Mouse (Mus musculus) left cerebral cortex, postnatal 14 days (tissue): Measurements from ENCODE around the gene Cry2. TPM values are rescaled to one million over a fixed set of nuclear protein-coding genes. Genes with fewer than 3 reads are reported as not detected.
A peak's percentile ranks its signal among the peaks of the same experiment; 100 is the strongest.

Source experiments
- DNase-seq, 2 experiments: peaks; one replicate each; pipeline ENCODE4 v3.0.0; 2021 to 2022; ENCODE audit warnings: low spot score in 2 of 2, mixed read lengths in 1 of 2
- intact Hi-C: fragments of 180-260 bp; cut with DNase I; formaldehyde crosslinking; loops from one replicate; pipeline ENCODE4 v1.15.1; 2025
- total RNA-seq, 2 experiments: library from RNA; stranded (reverse); gene quantifications; 2 replicates each; pipeline ENCODE4 v1.2.3; 2021

Cry2 gene
- total RNA-seq, 2 experiments from 2014 or later = 109 to 116 TPM

DNA sequence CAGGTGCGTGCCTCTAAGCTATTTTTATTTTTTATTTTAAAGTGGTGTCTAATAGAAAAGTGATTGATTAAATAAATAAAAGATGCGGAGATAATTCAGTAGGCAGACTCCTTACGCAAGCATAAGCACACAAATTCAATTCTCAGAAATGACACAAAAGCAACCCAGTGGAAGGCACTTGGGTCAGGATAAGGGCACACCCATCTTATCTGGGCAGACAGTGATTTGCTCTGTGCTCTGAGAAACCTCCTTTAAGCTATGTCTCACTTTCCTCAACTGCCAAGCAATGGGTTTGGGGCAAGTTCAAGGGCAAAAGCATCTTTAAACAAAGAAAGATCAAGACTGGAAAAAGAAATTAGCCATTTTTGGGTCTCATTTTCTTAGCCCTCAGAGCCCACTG is 17.3 kb upstream of the Cry2 start:
- intact Hi-C loops = no loop called here
- DNase-seq = no peak

- intact Hi-C loops = no loop called here
Observed at GRCm38 (mm10) chr2:92447121-92447740, 13.4 kb upstream of the Cry2 start.

DNA sequence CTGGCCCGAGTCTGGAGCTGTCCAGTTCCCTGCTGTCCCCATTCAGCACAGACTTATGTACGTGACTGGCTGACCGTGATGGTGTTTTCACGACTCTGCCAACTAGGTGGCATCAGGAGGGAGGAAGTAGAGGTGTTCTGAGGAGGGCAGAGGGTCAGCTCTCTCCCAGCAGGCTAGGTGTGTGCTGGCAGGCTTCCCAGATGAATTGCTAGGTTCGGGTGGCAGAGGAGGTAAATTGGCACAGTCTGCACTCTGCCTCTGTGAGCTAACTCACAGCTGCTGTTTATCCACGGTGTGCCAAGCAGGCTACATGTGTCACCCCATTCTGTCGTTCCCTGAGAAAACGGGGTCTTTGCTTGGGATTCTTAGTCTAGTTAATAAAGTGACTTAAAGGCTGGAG is 12.8 kb upstream of the Cry2 start:
- DNase-seq = no peak
- intact Hi-C loops = no loop called here

More at GRCm38 (mm10) chr2:92447121-92447740, 13.4 kb upstream of the Cry2 start:
- DNase-seq = no peak

DNA sequence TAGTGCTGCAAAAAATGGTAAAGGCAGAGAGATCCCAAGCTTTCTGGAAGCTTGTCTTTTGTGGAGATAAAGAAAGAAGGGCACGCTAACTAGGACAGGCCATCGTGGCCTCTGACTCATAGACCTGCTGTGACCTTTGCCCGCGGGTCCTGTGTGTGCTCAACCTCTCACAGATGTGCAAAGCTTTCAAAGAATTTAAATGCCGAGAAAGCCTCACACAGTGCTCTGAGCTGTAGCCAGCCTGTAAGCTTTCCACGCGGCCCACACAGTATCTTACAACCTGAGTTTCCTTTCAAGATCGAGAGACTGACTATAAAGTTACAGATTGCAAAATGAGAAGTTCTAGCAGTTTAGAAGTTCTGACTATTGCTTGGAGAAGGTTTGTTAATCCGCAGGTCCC is 12.0 kb upstream of the Cry2 start:
- intact Hi-C loops = no loop called here

GRCm38 (mm10) chr2:92444376-92444775 is 10.5 kb upstream of the Cry2 start:
- DNase-seq = no peak
- intact Hi-C loops = no loop called here

More for the DNA sequence above, 12.0 kb upstream of the Cry2 start:
- no peak for DNase-seq

DNA sequence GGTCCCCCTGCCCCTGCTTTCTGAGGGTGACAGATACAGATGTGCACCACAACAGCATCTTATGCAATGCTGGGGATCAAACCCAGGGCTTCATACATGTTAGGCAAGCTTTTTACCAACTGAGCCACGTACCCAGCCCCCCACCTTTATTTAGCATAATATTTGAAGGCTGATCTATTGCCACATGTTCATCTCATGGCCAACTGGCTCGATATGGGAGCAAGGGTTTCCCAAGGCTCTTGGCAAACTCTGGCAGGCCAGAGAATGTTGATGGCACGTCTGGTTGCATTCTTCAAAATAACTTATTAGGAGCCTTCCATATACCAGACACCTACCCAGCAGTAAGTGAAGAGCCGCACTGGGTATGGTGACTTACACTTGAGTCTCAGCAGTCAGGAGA is 9.5 kb upstream of the Cry2 start:
- intact Hi-C loops = no loop called here
- no peak for DNase-seq

GRCm38 (mm10) chr2:92442419-92443001 is 8.7 kb upstream of the Cry2 start:
- peak; percentile 66 to 80 for DNase-seq
- intact Hi-C loops = no loop called here

- intact Hi-C loops = no loop called here
- no peak for DNase-seq
Observed at GRCm38 (mm10) chr2:92440432-92440831, 6.6 kb upstream of the Cry2 start.

DNA sequence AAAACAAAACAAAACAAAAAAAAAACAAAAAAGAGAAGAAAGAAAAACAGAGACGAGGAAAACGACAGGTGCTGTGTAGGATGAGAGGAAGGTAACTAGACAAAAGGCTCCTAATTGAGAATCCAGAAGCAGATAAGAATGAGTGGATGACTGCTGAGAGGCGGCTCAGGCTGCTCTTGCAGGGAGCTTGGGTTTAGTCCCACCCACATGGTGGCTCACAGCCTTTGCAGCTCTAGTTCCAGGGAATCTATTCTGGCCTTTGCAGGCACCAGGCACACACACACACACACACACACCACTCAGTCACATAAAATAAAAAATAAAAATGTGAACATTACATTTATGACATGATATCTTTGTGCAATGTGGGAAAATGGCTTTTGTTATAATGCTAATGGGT is 4.7 kb upstream of the Cry2 start:
- no peak for DNase-seq
- intact Hi-C loops = loop anchor here (10.0 kb wide), 2 partner anchors 124 to 254 kb away; no protein-coding TSS in a partner anchor

GRCm38 (mm10) chr2:92437875-92438274 is 4.0 kb upstream of the Cry2 start:
- intact Hi-C loops = loop anchor here (10.0 kb wide), 2 partner anchors 123 to 253 kb away; no protein-coding TSS in a partner anchor
- DNase-seq = peak; percentile 90 to 94

DNA sequence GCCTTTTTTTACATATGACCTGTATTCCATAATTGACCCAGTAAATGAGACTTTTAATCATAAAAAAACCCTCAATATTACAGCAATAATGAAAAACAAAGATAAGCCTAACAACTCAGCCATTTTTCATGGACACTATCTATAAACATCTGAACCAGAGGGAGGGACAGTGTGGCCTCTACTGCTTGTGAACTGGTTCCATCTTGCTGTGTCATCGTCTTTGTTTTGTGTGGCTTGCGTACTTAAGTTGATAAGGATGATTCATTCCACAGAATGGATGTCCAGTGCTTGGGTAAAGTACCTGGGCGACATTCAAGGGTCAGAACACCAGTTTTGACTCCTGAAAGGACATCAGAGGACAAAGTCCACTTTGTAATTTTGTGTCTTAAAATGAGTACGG is 3.5 kb upstream of the Cry2 start:
- intact Hi-C loops = loop anchor here (10.0 kb wide), 2 partner anchors 123 to 253 kb away; no protein-coding TSS in a partner anchor
- no peak for DNase-seq

- intact Hi-C loops = loop anchor here (10.0 kb wide), 2 partner anchors 120 to 250 kb away; no protein-coding TSS in a partner anchor
- DNase-seq = peak in 1 of 2 experiments; percentile 62
Observed at GRCm38 (mm10) chr2:92435023-92435422, 1.2 kb upstream of the Cry2 start.

DNA sequence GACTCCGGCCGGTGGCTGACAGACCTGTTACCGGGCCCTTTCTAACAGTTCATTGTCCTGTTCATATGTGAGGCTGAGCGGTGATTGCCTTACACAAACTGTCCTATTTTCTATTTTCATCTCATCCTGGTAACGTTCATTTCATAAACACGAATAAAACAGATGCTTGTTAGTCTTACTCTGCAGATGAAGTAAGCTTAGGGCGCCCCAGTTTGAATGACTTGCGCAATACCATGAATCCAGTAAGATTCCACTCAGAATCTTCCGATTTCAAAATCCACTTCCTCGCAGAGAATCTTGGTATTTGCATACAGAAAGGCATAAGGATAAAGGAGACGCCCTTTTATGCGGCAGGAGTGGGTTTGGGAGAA is 517 bp upstream of the Cry2 start:
- DNase-seq = no peak
- intact Hi-C loops = loop anchor here (5.0 to 10.0 kb wide), 3 partner anchors 42 to 250 kb away; no protein-coding TSS in a partner anchor

DNA sequence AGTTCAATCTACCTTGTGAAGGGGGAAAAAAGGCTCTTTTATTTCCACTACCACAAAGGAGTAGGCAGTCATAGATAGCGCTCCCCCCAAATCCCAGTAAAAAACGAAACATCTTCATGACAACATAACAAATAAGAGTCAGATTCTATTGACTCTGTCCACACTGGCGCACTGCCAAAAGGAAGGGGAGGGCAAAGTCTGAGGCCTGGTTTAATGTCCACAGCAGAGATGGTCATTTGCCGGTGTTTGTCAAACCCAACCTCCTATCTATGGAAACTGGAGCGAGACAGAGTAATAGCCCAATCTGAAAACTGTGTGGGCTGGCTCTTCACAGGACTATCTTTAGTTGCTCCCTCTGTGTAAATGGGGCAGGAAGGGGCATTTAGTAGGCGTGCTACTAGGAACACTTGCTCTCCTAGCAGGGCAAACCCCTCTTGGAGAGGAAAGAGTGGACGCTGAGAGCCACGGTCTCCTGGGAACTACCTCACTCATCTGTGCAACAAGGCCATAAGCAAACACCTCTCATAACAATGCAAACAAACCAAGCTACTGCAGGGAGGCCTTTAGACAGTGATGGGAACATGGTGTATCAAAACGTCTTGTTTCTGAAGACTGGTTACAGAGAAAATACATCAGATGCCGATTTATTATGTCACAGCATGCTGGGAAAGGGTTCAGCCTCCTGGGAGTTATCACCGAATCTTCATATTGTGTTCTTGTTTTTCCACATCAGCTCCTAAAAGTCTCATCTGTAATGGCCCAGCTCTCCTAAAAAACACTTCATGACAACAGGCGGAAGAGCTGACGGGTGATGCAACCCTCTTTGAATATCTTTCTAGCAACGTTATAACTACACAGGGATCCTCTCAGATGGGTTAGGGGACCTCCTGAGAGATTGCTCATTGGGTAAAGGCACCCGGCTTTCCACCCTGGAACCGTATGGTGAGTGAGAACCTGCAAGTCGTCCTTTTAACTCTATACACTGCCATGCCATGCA is 1.2 kb downstream of the Cry2 start:
- intact Hi-C loops = loop anchor here (5.0 to 10.0 kb wide), 3 partner anchors 40 to 248 kb away; no protein-coding TSS in a partner anchor
- peak in 1 of 2 experiments; percentile 43 for DNase-seq

DNA sequence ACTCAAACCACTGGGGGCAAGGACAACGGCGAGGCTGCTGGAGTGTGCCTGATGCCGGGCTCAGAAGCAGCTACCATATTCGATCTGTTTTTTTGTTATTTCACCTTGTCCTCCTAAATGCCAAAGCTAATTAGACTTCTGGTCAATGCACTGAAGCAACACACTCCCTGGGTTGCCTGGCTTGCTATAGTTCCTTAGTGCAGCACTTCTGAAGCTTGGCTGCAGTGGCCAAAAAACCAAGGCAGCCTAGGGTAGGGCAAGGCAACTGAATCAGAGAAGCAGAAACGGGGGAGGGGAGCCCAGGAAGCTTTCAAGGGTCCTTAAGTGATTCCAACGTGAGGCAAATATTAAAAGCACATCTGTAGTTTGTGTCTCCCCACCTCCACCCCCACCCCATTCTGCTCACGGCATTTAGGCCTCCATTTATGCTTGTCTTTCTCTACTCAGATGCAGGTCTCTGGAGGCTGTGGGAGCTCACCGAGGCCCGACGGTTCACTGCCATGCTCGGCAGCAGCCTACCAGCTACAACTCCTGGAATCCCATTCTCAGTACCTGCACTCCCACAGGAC is 2.1 kb downstream of the Cry2 start:
- intact Hi-C loops = loop anchor here (5.0 to 10.0 kb wide), 3 partner anchors 39 to 247 kb away; no protein-coding TSS in a partner anchor
- no peak for DNase-seq

GRCm38 (mm10) chr2:92430723-92431541 is 2.9 kb downstream of the Cry2 start:
- intact Hi-C loops = loop anchor here (5.0 to 10.0 kb wide), 3 partner anchors 39 to 246 kb away; no protein-coding TSS in a partner anchor
- DNase-seq = peak; percentile 75 to 89

GRCm38 (mm10) chr2:92430089-92430488 is 3.8 kb downstream of the Cry2 start:
- intact Hi-C loops = loop anchor here (5.0 to 10.0 kb wide), 3 partner anchors 38 to 245 kb away; no protein-coding TSS in a partner anchor
- DNase-seq = no peak

DNA sequence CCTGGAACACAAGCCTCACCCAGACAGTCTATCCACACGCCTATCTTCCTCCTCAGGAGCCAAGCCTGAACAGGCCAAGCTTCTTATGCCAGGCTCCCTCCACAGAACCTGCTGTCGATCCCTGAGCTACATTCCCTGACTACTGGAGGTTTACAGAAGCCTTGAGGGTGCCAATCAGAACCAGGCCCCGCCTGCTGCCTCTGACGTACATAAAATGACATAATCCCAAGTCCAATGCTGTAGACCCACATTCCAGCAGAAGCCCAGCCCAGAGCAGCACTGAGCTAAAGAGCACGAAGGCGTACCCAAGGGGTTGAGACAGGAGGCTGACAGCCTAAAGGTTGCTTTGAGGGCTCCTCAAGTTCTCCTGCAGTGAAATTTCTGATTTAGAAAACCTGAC is 6.0 kb downstream of the Cry2 start:
- intact Hi-C loops = no loop called here
- DNase-seq = peak; percentile 83 to 85
